Mouse (Mus musculus) embryonic fibroblast, embryonic 13.5 days (primary cell): ENCODE measurements around the gene Hivep3. TPM values are rescaled to one million over a fixed set of nuclear protein-coding genes. Genes with fewer than 3 reads are reported as not detected.

Source experiments
- H3K27ac ChIP-seq: 2 replicates; pipeline ENCODE4 v1.5.1; 2012; ENCODE audit warnings: low read length, control low read depth, inconsistent platforms; ENCODE audit not compliant: insufficient read depth
- H3K4me1 ChIP-seq: 2 replicates; pipeline ENCODE4 v1.6.1; 2011; ENCODE audit warnings: low read length; ENCODE audit not compliant: control insufficient read depth, insufficient read depth
- H3K4me3 ChIP-seq: 2 replicates; pipeline ENCODE4 v1.5.1; 2011; ENCODE audit warnings: mild to moderate bottlenecking, control low read depth, low read length; ENCODE audit not compliant: insufficient read depth
- CTCF ChIP-seq: IDR thresholded peaks from 2 replicates; pipeline ENCODE4 v1.5.1; 2011; ENCODE audit warnings: mild to moderate bottlenecking, control low read depth, low read length, moderate library complexity, borderline replicate concordance; ENCODE audit not compliant: insufficient read depth
- POLR2A ChIP-seq: IDR thresholded peaks from 2 replicates; pipeline ENCODE4 v1.6.1; 2011; ENCODE audit warnings: low read depth, mild to moderate bottlenecking, control low read depth, low read length, moderate library complexity
- polyA plus RNA-seq: library from polyadenylated mRNA; stranded (reverse); fragments of >200 nt; gene quantifications from 2 replicates; pipeline ENCODE4 v1.2.4, GENCODE M21; 2011; ENCODE audit warnings: low read depth; ENCODE audit not compliant: missing spikeins, insufficient read length

The Hivep3 gene
- polyA plus RNA-seq, 1 experiment, result 3.8 TPM

GRCm38 (mm10) chr4:119814185-119815132 is 80.9 kb downstream of the Hivep3 start:
- Histone ChIP-seq H3K27ac (no peak overlapping the region), H3K4me3 (peak overlapping the region; percentile 39), H3K4me1 (no peaks in the 10 kb centered on the region)
- TF ChIP-seq CTCF, result no peak
- no peak for TF ChIP-seq POLR2A

DNA sequence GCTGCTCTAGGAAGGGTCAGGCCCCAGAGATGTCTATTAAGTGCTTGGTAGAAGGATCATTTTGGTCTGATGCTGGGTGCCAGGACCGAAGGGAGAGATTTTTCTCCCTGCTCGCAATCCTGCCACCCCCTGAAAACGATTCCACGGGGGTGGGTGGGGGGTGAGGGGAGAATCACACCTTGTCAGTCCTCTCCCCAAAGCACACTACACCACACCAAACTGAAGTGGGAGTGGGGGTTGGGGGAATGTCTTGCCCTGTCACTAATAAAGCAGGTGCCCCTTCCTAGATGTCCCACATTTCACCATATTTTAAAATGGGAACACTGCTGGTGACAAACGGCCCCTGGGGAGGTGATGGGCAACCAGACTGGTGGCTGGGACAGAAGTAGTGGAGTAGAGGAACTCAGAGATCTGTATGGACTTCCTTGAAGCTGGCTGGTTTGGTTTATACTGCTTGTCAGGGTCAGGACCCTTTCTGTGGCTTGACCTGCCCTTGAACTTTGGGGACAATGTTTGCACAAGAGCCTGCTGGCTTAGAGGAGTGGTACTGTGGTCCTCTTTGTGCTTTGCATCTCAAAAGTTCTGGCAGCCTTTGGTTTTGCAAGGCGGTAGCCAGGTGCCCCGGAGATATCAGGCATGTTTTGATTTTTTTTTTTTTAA is 81.7 kb downstream of the Hivep3 start:
- Histone ChIP-seq H3K4me3 (peak overlapping the region; percentile 39; the same call in 1 of the 2 replicates), H3K4me1 (no peaks in the 10 kb centered on the region), H3K27ac (no peak overlapping the region)
- TF ChIP-seq CTCF (no peak), POLR2A (no peak)

GRCm38 (mm10) chr4:119815793-119816161 is 82.2 kb downstream of the Hivep3 start:
- TF ChIP-seq CTCF, result no peak
- TF ChIP-seq POLR2A, result no peak
- Histone ChIP-seq H3K4me1 (no peaks in the 10 kb centered on the region), H3K27ac (no peak overlapping the region), H3K4me3 (no peak overlapping the region)

GRCm38 (mm10) chr4:119816620-119817356 is 83.2 kb downstream of the Hivep3 start:
- no peak overlapping the region for H3K4me3 ChIP-seq
- no peak for TF ChIP-seq CTCF
- TF ChIP-seq POLR2A, result no peak
- no peak overlapping the region for H3K27ac ChIP-seq
- H3K4me1 ChIP-seq, result no peaks in the 10 kb centered on the region

DNA sequence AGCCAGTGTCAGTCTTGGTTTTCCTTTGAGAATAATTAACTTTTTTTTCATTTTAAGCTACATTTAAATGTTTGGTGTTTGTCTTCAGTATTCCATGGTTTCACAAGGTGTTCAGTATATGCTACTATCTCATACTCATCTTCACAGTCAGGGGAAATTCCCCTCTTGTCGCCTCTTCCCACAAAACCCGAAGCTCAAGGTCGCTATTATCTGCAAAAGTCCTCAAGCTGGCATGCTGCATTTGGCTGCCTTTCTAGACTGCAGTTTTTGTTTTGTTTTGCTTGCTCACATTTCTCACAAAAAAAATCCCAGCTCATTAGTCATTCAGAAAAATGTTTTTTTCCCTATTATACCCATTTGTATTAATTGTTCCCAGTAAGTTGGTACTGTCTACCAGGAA is 92.4 kb downstream of the Hivep3 start:
- TF ChIP-seq CTCF, result no peak
- no peak overlapping the region for H3K4me3 ChIP-seq

GRCm38 (mm10) chr4:119828386-119828785 is 94.8 kb downstream of the Hivep3 start:
- Histone ChIP-seq H3K4me3 (no peak overlapping the region), H3K4me1 (no peaks in the 10 kb centered on the region), H3K27ac (no peak overlapping the region)
- no peak for TF ChIP-seq CTCF
- TF ChIP-seq POLR2A, result no peak

More for the DNA sequence above, 92.4 kb downstream of the Hivep3 start:
- Histone ChIP-seq H3K4me1 (no peaks in the 10 kb centered on the region), H3K27ac (no peak overlapping the region)

GRCm38 (mm10) chr4:119828996-119829395 is 95.4 kb downstream of the Hivep3 start:
- Histone ChIP-seq H3K27ac (no peak overlapping the region), H3K4me1 (no peaks in the 10 kb centered on the region), H3K4me3 (no peak overlapping the region)
- TF ChIP-seq CTCF (no peak), POLR2A (no peak)

GRCm38 (mm10) chr4:119833333-119833732 is 99.7 kb downstream of the Hivep3 start:
- H3K4me1 ChIP-seq, result no peaks in the 10 kb centered on the region

DNA sequence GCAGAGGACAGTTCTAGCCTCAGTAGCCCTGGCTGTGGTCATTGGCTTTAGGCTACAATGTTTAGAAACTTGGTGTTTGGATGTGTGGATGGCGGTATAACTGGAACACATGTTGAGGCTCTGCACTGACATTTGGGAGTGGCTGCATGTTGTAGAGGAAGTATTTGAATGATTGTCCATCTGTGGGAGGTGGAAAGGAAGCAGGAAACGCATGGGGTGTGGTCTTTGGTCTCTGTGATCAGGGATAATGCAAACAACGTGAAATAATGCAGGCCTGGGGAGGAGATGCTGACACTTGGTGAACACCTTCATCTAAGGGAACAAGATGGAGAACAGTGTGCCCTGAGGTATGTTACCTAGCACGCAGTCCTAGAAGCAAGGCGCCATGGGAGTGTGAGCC is 100.3 kb downstream of the Hivep3 start:
- H3K27ac ChIP-seq, result no peak overlapping the region
- TF ChIP-seq CTCF, result no peak
- no peak for TF ChIP-seq POLR2A

More at GRCm38 (mm10) chr4:119833333-119833732, 99.7 kb downstream of the Hivep3 start:
- Histone ChIP-seq H3K4me3 (no peak overlapping the region), H3K27ac (no peak overlapping the region)
- TF ChIP-seq CTCF (no peak), POLR2A (no peak)

More for the DNA sequence above, 100.3 kb downstream of the Hivep3 start:
- Histone ChIP-seq H3K4me1 (no peaks in the 10 kb centered on the region), H3K4me3 (no peak overlapping the region)
